Mouse (Mus musculus) hindbrain, embryonic 11.5 days (tissue): Measurements from ENCODE around the gene Exo5. TPM values are rescaled to one million over a fixed set of nuclear protein-coding genes. Genes with fewer than 3 reads are reported as not detected.

Experiments used
- ATAC-seq: fragments of 200-750 bp; cut with Nextera tagmentation; 2 replicates; pipeline ENCODE4 v1.8.0; 2017; ENCODE audit warnings: mild to moderate bottlenecking, moderate TSS enrichment, moderate library complexity; ENCODE audit not compliant: low FRiP score
- DNase-seq: peaks from one replicate; pipeline ENCODE4 v3.0.0-alpha.2; 2015; ENCODE audit warnings: low spot score
- H3K27ac ChIP-seq: fragments of 300-500 bp; sonication (generic); 2 replicates; pipeline ENCODE4 v1.5.1; 2014; ENCODE audit warnings: mild to moderate bottlenecking, low read depth, low read length
- H3K27me3 ChIP-seq: fragments of 300-500 bp; sonication (generic); 2 replicates; pipeline ENCODE4 v1.6.1; 2014; ENCODE audit warnings: mild to moderate bottlenecking, low read length, moderate library complexity, mixed read lengths; ENCODE audit not compliant: control insufficient read depth, insufficient read depth
- H3K36me3 ChIP-seq: fragments of 300-500 bp; sonication (generic); 2 replicates; pipeline ENCODE4 v1.6.1; 2014; ENCODE audit warnings: mild to moderate bottlenecking, low read length, moderate library complexity, mixed read lengths; ENCODE audit not compliant: control insufficient read depth, insufficient read depth
- H3K4me1 ChIP-seq: fragments of 300-500 bp; sonication (generic); replicated peaks from 2 replicates; pipeline ENCODE4 v1.6.1; 2014; ENCODE audit warnings: low read length, mixed read lengths; ENCODE audit not compliant: control insufficient read depth, insufficient read depth
- H3K4me2 ChIP-seq: fragments of 300-500 bp; sonication (generic); replicated peaks from 2 replicates; pipeline ENCODE4 v1.6.1; 2014; ENCODE audit warnings: mild to moderate bottlenecking, low read depth, low read length
- H3K4me3 ChIP-seq: fragments of 300-500 bp; sonication (generic); 2 replicates; pipeline ENCODE4 v1.5.1; 2014; ENCODE audit warnings: low read depth, low read length
- H3K9ac ChIP-seq: fragments of 300-500 bp; sonication (generic); 2 replicates; pipeline ENCODE4 v1.6.1; 2014; ENCODE audit warnings: low read depth, low read length
- H3K9me3 ChIP-seq: fragments of 300-500 bp; sonication (generic); 2 replicates; pipeline ENCODE4 v1.6.1; 2016; ENCODE audit warnings: low read length; ENCODE audit not compliant: control insufficient read depth
- WGBS: fragments of 180-500 bp; shearing (Covaris S2); extraction: QIAGEN DNeasy Blood & Tissue Kit; methylation state at CpG from one replicate; pipeline ENCODE4 v1.1.7; 2014; 5-methylcytosine and 5-hydroxymethylcytosine counted together
- polyA plus RNA-seq: library from polyadenylated mRNA; unstranded; fragments of >200 nt; fragmentation: Nextera tagmentation; extraction: Ambion mirVana; gene quantifications from 2 replicates; pipeline ENCODE4 v1.2.1, GENCODE M21; 2014

Exo5 gene
- polyA plus RNA-seq, 1 experiment from 2014 or later: 32.0 TPM

DNA sequence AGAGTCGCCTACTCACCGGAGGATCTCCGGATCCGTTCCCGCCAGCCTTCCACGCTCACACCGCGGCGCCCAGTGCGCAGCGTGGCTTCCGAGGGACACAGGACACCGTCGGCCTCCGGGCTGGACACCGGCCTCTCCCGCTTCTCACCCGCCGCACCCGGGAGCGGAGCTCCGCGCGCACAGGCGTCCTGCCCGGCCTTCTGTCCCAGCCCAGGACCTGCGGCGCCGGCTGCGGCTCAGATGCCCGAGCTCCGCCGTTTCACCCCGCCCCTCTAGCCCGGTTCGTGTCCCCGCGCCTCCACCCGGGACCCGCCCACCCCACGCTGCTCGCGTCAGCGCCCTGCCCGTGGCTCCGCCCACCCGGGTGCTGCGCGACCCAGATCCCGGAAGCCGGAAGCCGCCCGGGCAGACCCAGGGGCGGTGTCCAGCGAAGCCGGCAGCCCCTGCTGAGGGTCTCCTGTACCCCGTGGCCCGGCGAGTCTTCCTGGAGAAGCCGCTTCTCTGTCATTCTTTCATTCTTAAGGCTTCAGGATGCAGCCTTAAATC lies 26.7 kb upstream of the Exo5 start, which contains the start of gene Zfp69:
TSS of gene Zfp69 (minus strand) at position 272 of the 546 bp plus-strand sequence.
- H3K36me3 ChIP-seq: no peaks in the 10 kb centered on the region
- H3K27ac ChIP-seq: peak within 1 kb of the TSS; percentile 60
- ATAC-seq (peak; percentile 97), DNase-seq (peak; percentile 93)
- H3K4me1 ChIP-seq: no peaks in the 10 kb centered on the region
- peak within 1 kb of the TSS; percentile 77 for H3K4me2 ChIP-seq
- no peaks in the 10 kb centered on the region for H3K27me3 ChIP-seq
- H3K9ac ChIP-seq: peak within 1 kb of the TSS; percentile 84
- 0% methylated on average over 46 of the region's 60 CpGs for WGBS
- H3K9me3 ChIP-seq: no peaks in the 10 kb centered on the region
- peak within 1 kb of the TSS; percentile 76 for H3K4me3 ChIP-seq

DNA sequence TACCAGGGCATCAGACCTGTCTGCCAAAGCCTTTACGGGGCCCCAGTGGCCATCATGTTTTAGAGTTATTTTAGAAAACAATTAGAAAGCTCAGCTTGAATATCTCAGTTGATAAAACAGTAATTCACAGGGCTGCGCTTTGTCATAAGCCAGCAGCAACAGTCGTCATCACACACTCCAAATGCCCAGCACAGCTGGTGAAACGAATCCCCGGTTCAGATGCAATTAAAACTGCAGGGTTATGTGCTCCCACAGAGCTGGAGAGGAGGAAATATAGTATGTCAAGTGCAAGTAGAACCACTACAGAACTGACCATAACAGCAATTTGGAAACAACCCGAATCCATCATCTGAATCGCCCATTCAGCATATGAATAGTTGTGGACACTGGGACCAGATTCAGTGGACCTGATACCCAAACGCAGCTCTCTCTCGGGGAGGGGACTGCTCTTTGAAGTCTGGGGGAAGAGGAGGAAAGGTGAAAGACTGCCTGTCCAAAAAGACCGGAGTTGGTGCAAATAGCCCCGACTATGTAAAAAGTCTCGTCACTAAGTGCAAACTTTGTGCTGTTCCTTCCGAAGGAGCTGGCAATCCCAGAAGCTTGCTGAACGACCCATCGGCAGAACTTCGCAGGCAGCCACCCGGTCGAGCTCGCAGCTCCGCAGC lies 26.1 kb upstream of the Exo5 start:
- WGBS: 8% methylated on average over 20 of the region's 20 CpGs
- DNase-seq (no peak), ATAC-seq (no peak; the same call in 1 of the 2 replicates)

DNA sequence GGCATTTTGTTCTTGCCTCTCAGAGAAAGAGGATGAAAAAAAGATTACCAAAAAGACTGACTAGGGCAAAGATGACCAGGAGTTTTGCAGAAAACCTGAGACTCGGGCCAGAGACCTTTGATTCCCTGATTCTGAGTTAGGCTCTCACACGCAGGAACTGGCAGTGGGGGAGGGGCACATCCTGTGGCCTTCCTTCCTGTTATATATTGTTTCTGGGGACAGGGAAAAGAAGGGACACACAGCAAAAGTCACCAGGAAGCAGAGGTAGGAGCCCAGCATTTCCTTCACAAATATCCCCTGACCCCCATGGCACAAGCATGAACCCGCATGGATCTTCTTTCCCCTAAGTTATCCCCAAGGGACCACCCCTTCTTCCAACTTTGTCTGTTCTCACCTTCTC lies 24.1 kb upstream of the Exo5 start:
- ATAC-seq (no peak), DNase-seq (no peak)
- no peaks in the 10 kb centered on the region for H3K36me3 ChIP-seq
- no peak overlapping the region for H3K4me2 ChIP-seq
- H3K27ac ChIP-seq: no peak overlapping the region
- no peak overlapping the region for H3K9ac ChIP-seq
- no peak overlapping the region for H3K4me3 ChIP-seq
- WGBS: 69% methylated on average over 3 of the region's 3 CpGs
- H3K4me1 ChIP-seq: no peaks in the 10 kb centered on the region
- H3K9me3 ChIP-seq: no peaks in the 10 kb centered on the region
- H3K27me3 ChIP-seq: no peaks in the 10 kb centered on the region

More for the DNA sequence above, 26.1 kb upstream of the Exo5 start:
- Histone ChIP-seq H3K27ac (peak overlapping the region; percentile 60), H3K4me3 (peak overlapping the region; percentile 76), H3K4me1 (no peaks in the 10 kb centered on the region), H3K4me2 (peak overlapping the region; percentile 77), H3K9ac (peak overlapping the region; percentile 84), H3K36me3 (no peaks in the 10 kb centered on the region), H3K27me3 (no peaks in the 10 kb centered on the region), H3K9me3 (no peaks in the 10 kb centered on the region)

DNA sequence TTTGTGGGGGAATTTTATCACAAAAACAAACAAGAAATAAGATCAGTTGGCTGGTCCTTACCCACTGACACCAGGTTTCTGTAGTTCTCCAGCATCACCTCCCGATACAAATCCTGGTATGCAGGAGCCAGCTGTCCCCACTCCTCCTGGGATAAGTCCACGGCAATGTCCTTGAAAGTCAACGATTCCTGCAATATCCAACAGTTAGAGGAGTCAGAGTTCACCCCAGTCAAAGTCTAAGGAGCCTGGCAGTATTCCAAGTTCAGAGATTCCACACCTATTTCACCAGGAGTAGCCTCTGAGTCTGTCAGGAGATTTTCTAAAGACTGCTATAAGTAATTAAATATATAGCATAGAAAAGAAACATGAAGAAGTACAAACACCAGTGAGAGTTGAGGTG lies 10.2 kb upstream of the Exo5 start:
- Histone ChIP-seq H3K9me3 (no peaks in the 10 kb centered on the region), H3K9ac (no peak overlapping the region), H3K4me3 (no peak overlapping the region), H3K4me1 (no peaks in the 10 kb centered on the region), H3K27me3 (no peaks in the 10 kb centered on the region), H3K27ac (no peak overlapping the region), H3K36me3 (no peaks in the 10 kb centered on the region), H3K4me2 (no peak overlapping the region)
- ATAC-seq: no peak
- no peak for DNase-seq
- 84% methylated on average over 3 of the region's 3 CpGs for WGBS

DNA sequence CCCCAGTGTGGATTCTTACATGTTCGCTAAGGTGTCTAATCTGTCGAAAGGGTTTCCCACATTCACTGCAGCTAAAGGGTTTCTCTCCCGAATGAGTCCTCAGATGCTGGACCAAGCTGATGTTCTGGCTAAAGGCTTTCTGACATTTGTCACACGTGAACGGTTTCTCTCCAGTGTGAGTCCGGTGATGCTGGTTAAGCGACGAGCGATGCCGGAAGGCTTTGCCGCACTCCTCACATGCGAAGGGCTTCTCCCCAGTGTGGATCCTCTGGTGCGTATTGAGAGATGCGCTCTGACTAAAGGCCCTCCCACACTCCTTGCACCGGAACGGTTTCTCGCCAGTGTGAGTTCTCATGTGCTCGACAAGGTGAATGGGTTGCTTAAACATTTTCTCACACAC lies 5.9 kb upstream of the Exo5 start:
- WGBS: 95% methylated on average over 18 of the region's 18 CpGs
- Histone ChIP-seq H3K27me3 (no peaks in the 10 kb centered on the region), H3K27ac (no peak overlapping the region), H3K9ac (no peak overlapping the region), H3K36me3 (no peaks in the 10 kb centered on the region), H3K4me3 (no peak overlapping the region), H3K4me1 (no peaks in the 10 kb centered on the region), H3K4me2 (no peak overlapping the region), H3K9me3 (no peaks in the 10 kb centered on the region)
- DNase-seq (no peak), ATAC-seq (no peak)

DNA sequence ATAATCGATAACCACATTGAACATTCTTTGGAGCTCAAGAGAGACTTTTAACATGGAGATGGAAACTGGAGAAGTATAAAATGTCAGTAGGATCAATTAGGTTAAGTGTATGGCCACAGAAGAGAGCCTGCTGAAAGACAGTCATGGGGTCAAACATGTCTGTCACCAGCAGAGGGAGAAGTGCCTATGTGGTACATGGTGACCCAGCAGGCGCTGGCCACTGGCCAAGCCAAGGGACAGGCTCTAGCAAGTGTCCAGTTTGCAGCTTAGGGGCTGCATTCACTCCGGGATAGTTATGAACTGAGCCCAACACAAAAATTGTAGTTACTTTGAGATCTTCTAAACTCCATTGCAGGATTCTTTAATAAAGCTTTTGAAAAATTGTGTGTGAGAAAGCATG lies 3.9 kb upstream of the Exo5 start:
- no peak overlapping the region for H3K9ac ChIP-seq
- H3K4me3 ChIP-seq: no peak overlapping the region
- H3K4me1 ChIP-seq: no peaks in the 10 kb centered on the region
- H3K36me3 ChIP-seq: no peaks in the 10 kb centered on the region
- no peaks in the 10 kb centered on the region for H3K27me3 ChIP-seq
- ATAC-seq (no peak), DNase-seq (no peak)
- H3K9me3 ChIP-seq: no peaks in the 10 kb centered on the region
- H3K4me2 ChIP-seq: no peak overlapping the region
- WGBS: 89% methylated on average over 3 of the region's 3 CpGs
- H3K27ac ChIP-seq: no peak overlapping the region

DNA sequence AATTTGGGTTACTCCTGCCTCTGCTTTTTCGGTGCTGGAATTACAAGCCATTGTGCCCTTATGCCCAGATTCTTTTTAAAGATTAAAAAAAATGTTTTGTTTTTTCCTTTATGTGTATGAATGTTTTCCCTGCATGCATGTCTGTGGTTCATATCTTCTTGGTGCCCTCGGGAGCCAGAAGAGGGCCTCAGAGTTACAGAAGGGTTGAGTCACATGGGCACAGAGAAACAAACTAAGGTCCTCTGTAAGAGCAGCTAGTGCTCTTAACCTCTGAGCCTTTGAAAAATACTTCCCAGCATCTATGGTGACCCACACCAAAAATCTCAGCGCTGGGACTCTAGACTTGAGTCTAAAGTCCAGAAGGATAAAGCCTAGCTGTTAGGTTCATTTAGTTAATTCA lies 569 bp upstream of the Exo5 start:
- WGBS: 17% methylated on average over 3 of the region's 3 CpGs
- Histone ChIP-seq H3K4me2 (peak overlapping the region; percentile 47), H3K9me3 (no peaks in the 10 kb centered on the region), H3K9ac (peak overlapping the region; percentile 89), H3K4me1 (no peaks in the 10 kb centered on the region), H3K27ac (peak overlapping the region; percentile 85; the same call in 1 of the 2 replicates), H3K4me3 (peak overlapping the region; percentile 62), H3K27me3 (no peaks in the 10 kb centered on the region), H3K36me3 (peaks cover 12% of the 10 kb centered on the region)
- DNase-seq (peak; percentile 22), ATAC-seq (peak; percentile 56)

DNA sequence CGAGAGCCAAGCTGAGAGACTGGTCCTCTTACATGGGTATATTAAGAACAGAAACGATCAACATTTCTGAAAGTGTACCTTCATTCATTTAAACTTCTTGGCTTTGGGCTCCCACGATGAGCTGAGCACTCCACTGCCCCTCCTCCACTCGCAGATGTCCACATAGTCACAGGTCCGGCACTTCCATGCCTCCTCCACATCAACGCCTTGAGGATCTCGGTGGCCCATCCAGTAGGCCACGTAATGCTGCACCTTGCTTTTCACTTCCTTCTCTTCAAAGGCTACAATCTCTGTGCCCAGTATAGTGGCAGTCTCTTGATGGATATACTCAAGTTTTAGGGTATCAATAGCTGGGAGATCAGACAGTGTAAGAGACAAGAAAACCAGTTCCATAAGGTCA lies 3.4 kb downstream of the Exo5 start:
- ATAC-seq: no peak

DNA sequence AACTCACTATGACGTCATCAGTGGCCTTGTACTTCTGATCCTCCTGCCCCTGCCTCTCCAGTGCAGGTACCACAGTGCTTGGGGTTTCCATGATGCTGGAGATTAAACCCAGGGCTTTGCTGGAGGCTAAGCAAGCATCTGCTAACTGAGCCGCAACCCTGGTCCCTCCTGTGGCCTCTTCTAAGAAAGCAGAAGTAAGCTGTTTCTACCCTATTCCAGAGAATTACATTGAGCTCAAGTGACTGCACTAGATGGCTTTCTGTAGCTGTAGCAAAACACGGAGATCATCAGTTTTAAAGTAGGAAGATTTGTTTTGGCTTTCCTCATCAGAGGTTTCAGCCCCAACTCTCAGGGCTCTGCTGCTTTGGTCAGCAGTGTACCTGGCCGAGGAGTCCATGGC lies 10.3 kb downstream of the Exo5 start:
- ATAC-seq (no peak), DNase-seq (no peak)
- Histone ChIP-seq H3K4me2 (no peak overlapping the region), H3K27me3 (no peaks in the 10 kb centered on the region), H3K9me3 (no peaks in the 10 kb centered on the region), H3K36me3 (no peaks in the 10 kb centered on the region), H3K4me1 (no peaks in the 10 kb centered on the region), H3K4me3 (no peak overlapping the region), H3K27ac (no peak overlapping the region), H3K9ac (no peak overlapping the region)
- 82% methylated on average over 4 of the region's 4 CpGs for WGBS

More for the DNA sequence above, 3.4 kb downstream of the Exo5 start:
- Histone ChIP-seq H3K4me1 (no peaks in the 10 kb centered on the region), H3K27ac (no peak overlapping the region), H3K4me2 (no peak overlapping the region), H3K36me3 (peaks cover 12% of the 10 kb centered on the region), H3K9ac (no peak overlapping the region), H3K27me3 (no peaks in the 10 kb centered on the region), H3K4me3 (no peak overlapping the region), H3K9me3 (no peaks in the 10 kb centered on the region)
- WGBS: 98% methylated on average over 8 of the region's 8 CpGs
- DNase-seq: no peak
